Mouse (Mus musculus): ENCODE data around the gene Fam181a. TPM values are rescaled to one million over a fixed set of nuclear protein-coding genes. Genes with fewer than 3 reads are reported as not detected.

The Fam181a gene
- total and polyA plus RNA-seq, 2 experiments from 2014 or later = 9.1 to 10.7 TPM

GRCm38 (mm10) chr12:103281491-103281890 lies 29.3 kb upstream of the Fam181a start:
- H3K4me3 ChIP-seq (ENCODE audit: low read depth, low read length) = no peak overlapping the region
- ATAC-seq = no peak
- H3K36me3 ChIP-seq (ENCODE audit: insufficient read depth) = no peaks in the 10 kb centered on the region
- no peak for DNase-seq
- no peak overlapping the region for H3K27ac ChIP-seq (ENCODE audit: low read depth, low read length)
- peaks cover 9% of the 10 kb centered on the region; the same call in 1 of the 2 replicates for H3K9me3 ChIP-seq (ENCODE audit: low read length)
- 71% methylated on average over 2 of the region's 2 CpGs for WGBS
- no peak for TF ChIP-seq CTCF (IDR thresholded peaks at IDR 0.05; ENCODE audit: low read depth)
- no peaks in the 10 kb centered on the region for H3K27me3 ChIP-seq (ENCODE audit: insufficient read depth, low read length)
- H3K9ac ChIP-seq = no peak overlapping the region
- no peak overlapping the region for H3K4me2 ChIP-seq (ENCODE audit: low read depth)
- H3K4me1 ChIP-seq (ENCODE audit: insufficient read depth) = no peaks in the 10 kb centered on the region

GRCm38 (mm10) chr12:103281912-103282311 lies 28.9 kb upstream of the Fam181a start:
- Histone ChIP-seq H3K9ac (no peak overlapping the region), H3K36me3 (ENCODE audit: insufficient read depth) (no peaks in the 10 kb centered on the region), H3K4me3 (ENCODE audit: low read depth, low read length) (no peak overlapping the region), H3K9me3 (ENCODE audit: low read length) (peaks cover 9% of the 10 kb centered on the region; the same call in 1 of the 2 replicates), H3K27me3 (ENCODE audit: insufficient read depth, low read length) (no peaks in the 10 kb centered on the region), H3K4me2 (ENCODE audit: low read depth) (no peak overlapping the region), H3K4me1 (ENCODE audit: insufficient read depth) (no peaks in the 10 kb centered on the region), H3K27ac (ENCODE audit: low read depth, low read length) (no peak overlapping the region)
- TF ChIP-seq CTCF (IDR thresholded peaks at IDR 0.05; ENCODE audit: low read depth) = no peak
- ATAC-seq = no peak
- DNase-seq = no peak
- WGBS = 72% methylated on average over 4 of the region's 4 CpGs

- ATAC-seq (no peak), DNase-seq (no peak)
- Histone ChIP-seq H3K9ac (no peak overlapping the region), H3K9me3 (ENCODE audit: low read length) (peaks cover 4% of the 10 kb centered on the region; the same call in 1 of the 2 replicates), H3K4me1 (ENCODE audit: insufficient read depth) (no peaks in the 10 kb centered on the region), H3K27ac (ENCODE audit: low read depth, low read length) (no peak overlapping the region), H3K36me3 (ENCODE audit: insufficient read depth) (no peaks in the 10 kb centered on the region), H3K27me3 (ENCODE audit: insufficient read depth, low read length) (no peaks in the 10 kb centered on the region), H3K4me3 (ENCODE audit: low read depth, low read length) (no peak overlapping the region), H3K4me2 (ENCODE audit: low read depth) (no peak overlapping the region)
- no peak for TF ChIP-seq CTCF (IDR thresholded peaks at IDR 0.05; ENCODE audit: low read depth)
- WGBS = 70% methylated on average over 6 of the region's 6 CpGs
These were observed 27.8 kb upstream of the Fam181a start for GRCm38 (mm10) chr12:103282936-103283335.

- Histone ChIP-seq H3K4me3 (ENCODE audit: low read depth, low read length) (no peak overlapping the region), H3K9me3 (ENCODE audit: low read length) (no peaks in the 10 kb centered on the region), H3K9ac (no peak overlapping the region), H3K27ac (ENCODE audit: low read depth, low read length) (no peak overlapping the region), H3K4me2 (ENCODE audit: low read depth) (no peak overlapping the region), H3K27me3 (ENCODE audit: insufficient read depth, low read length) (no peaks in the 10 kb centered on the region), H3K36me3 (ENCODE audit: insufficient read depth) (no peaks in the 10 kb centered on the region), H3K4me1 (ENCODE audit: insufficient read depth) (no peaks in the 10 kb centered on the region)
- TF ChIP-seq CTCF (IDR thresholded peaks at IDR 0.05; ENCODE audit: low read depth) = no peak
- no peak for ATAC-seq
- 91% methylated on average over 3 of the region's 3 CpGs for WGBS
- DNase-seq = no peak
These were observed 27.4 kb upstream of the Fam181a start for GRCm38 (mm10) chr12:103283411-103283810.

GRCm38 (mm10) chr12:103287276-103287675 lies 23.5 kb upstream of the Fam181a start:
- ATAC-seq (peak; percentile 36; the same call in 1 of the 2 replicates), DNase-seq (peak; percentile 13)
- no peak overlapping the region for H3K27ac ChIP-seq (ENCODE audit: low read depth, low read length)
- H3K9me3 ChIP-seq (ENCODE audit: low read length) = no peaks in the 10 kb centered on the region
- H3K27me3 ChIP-seq (ENCODE audit: insufficient read depth, low read length) = no peaks in the 10 kb centered on the region
- H3K4me3 ChIP-seq (ENCODE audit: low read depth, low read length) = no peak overlapping the region
- no peak overlapping the region for H3K9ac ChIP-seq
- no peak overlapping the region for H3K4me2 ChIP-seq (ENCODE audit: low read depth)
- WGBS = 49% methylated on average over 4 of the region's 4 CpGs
- H3K36me3 ChIP-seq (ENCODE audit: insufficient read depth) = no peaks in the 10 kb centered on the region
- TF ChIP-seq CTCF (IDR thresholded peaks at IDR 0.05; ENCODE audit: low read depth) = no peak
- no peaks in the 10 kb centered on the region for H3K4me1 ChIP-seq (ENCODE audit: insufficient read depth)

- H3K27me3 ChIP-seq (ENCODE audit: insufficient read depth, low read length) = no peaks in the 10 kb centered on the region
- 91% methylated on average over 3 of the region's 3 CpGs for WGBS
These were observed 18.4 kb upstream of the Fam181a start for GRCm38 (mm10) chr12:103292366-103292765.

GRCm38 (mm10) chr12:103296292-103296691 lies 14.5 kb upstream of the Fam181a start:
- Histone ChIP-seq H3K9me3 (ENCODE audit: low read length) (no peaks in the 10 kb centered on the region), H3K4me2 (ENCODE audit: low read depth) (no peak overlapping the region), H3K27ac (ENCODE audit: low read depth, low read length) (no peak overlapping the region), H3K4me1 (ENCODE audit: insufficient read depth) (no peaks in the 10 kb centered on the region), H3K9ac (no peak overlapping the region), H3K27me3 (ENCODE audit: insufficient read depth, low read length) (no peaks in the 10 kb centered on the region), H3K36me3 (ENCODE audit: insufficient read depth) (no peaks in the 10 kb centered on the region), H3K4me3 (ENCODE audit: low read depth, low read length) (no peak overlapping the region)
- WGBS = 7% methylated on average over 4 of the region's 4 CpGs
- DNase-seq = peak; percentile 8
- TF ChIP-seq CTCF (IDR thresholded peaks at IDR 0.05; ENCODE audit: low read depth) = no peak
- peak; percentile 45 for ATAC-seq

More at GRCm38 (mm10) chr12:103292366-103292765, 18.4 kb upstream of the Fam181a start:
- Histone ChIP-seq H3K9me3 (ENCODE audit: low read length) (no peaks in the 10 kb centered on the region), H3K4me1 (ENCODE audit: insufficient read depth) (no peaks in the 10 kb centered on the region), H3K36me3 (ENCODE audit: insufficient read depth) (no peaks in the 10 kb centered on the region), H3K4me3 (ENCODE audit: low read depth, low read length) (no peak overlapping the region), H3K27ac (ENCODE audit: low read depth, low read length) (no peak overlapping the region), H3K9ac (no peak overlapping the region), H3K4me2 (ENCODE audit: low read depth) (no peak overlapping the region)
- no peak for ATAC-seq
- TF ChIP-seq CTCF (IDR thresholded peaks at IDR 0.05; ENCODE audit: low read depth) = no peak
- DNase-seq = no peak

Measured in forebrain, postnatal 0 days (tissue).